Mouse (Mus musculus) v-Abl transformed pro-B cells (cell line): Measurements from ENCODE around the gene Aanat.

Source experiments
- in situ Hi-C, 2 experiments: fragments of 400-800 bp; cut with MboI; formaldehyde crosslinking; loops; one replicate each; pipeline ENCODE4 v1.15.1; 2025; ENCODE audit not compliant: unreplicated experiment in 2 of 2

Aanat gene

DNA sequence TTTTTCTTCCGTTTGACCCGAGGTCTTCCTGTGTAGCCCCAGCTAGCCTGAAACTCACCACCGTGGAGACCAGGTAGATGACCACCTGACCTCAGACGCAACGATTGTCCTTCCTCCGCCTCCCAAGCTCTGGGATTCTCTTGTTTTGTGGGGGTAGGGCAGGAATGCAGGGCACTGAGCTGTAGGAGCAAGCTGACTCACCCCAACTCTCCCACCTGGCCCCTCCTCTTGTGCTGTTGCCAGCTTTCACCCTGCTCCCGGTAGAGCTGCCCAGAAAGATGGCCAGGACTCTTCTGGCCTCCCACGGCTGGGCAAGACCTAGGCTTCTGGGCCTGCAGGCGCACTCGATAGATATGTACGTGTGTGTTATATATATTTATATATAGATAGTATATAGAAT is 59.9 kb downstream of the Aanat start:
- in situ Hi-C loops, result loop anchor here in 1 of 2 experiments (5.0 to 10.0 kb wide), 2 partner anchors 156 to 409 kb away; no protein-coding TSS in a partner anchor

DNA sequence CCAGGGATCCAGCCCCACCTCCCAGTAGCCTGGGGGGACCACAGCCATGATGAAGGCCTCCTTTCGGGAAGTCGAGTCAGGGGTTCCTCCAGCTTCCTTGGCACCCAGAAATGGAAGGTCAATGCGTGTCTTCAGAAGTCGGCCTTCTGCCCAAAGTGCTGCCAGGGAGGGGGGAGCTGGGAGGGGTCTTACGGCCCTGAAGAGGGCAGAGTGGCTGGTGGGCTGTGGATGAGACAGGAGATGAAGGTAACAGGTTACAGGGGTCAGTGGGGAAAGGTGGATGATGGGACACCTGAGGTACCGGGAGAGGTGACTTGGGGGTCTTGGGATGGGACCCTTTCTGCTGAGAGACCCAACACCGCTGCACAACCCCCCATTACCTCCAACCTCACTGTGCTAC is 60.5 kb downstream of the Aanat start:
- in situ Hi-C loops, result loop anchor here in 1 of 2 experiments (5.0 to 10.0 kb wide), 2 partner anchors 156 to 408 kb away; no protein-coding TSS in a partner anchor
